Mouse (Mus musculus): ENCODE results near the gene Scarb2.

- TF ChIP-seq CTCF (conservative IDR thresholded peaks at IDR 0.05; ENCODE audit: low read length) (no peak), POU5F1 (IDR thresholded peaks at IDR 0.05; ENCODE audit: borderline replicate concordance, low read length) (no peak), NANOG (IDR thresholded peaks at IDR 0.05; ENCODE audit: borderline replicate concordance, low read length) (no peak)
Measured at GRCm38 (mm10) chr5:92511256-92511655, 4.6 kb upstream of the Scarb2 start.

Measured in E14TG2a.4 (cell line).